Mouse (Mus musculus) bone marrow macrophage, adult 2 months (primary cell): Measurements from ENCODE around the gene Zfp213. TPM values are rescaled to one million over a fixed set of nuclear protein-coding genes. Genes with fewer than 3 reads are reported as not detected.
"Not testable (repeated sequence)": the region's sequence is repeated elsewhere in the genome, so short reads cannot be mapped to it uniquely, and the experiment has no call there.

Experiments
- H3K27ac ChIP-seq: 2 replicates; pipeline ENCODE4 v1.5.1; 2012; ENCODE audit warnings: low read depth, low read length; ENCODE audit not compliant: insufficient read depth
- H3K4me1 ChIP-seq: 2 replicates; pipeline ENCODE4 v1.6.1; 2012; ENCODE audit warnings: low read length; ENCODE audit not compliant: control insufficient read depth, insufficient read depth
- H3K4me3 ChIP-seq: 2 replicates; pipeline ENCODE4 v1.5.1; 2012; ENCODE audit warnings: mild to moderate bottlenecking, low read length, moderate library complexity; ENCODE audit not compliant: insufficient read depth
- CTCF ChIP-seq: IDR thresholded peaks from 2 replicates; pipeline ENCODE4 v1.5.1; 2012; ENCODE audit warnings: low read depth, mild to moderate bottlenecking, low read length, moderate library complexity
- POLR2A ChIP-seq: IDR thresholded peaks from 2 replicates; pipeline ENCODE4 v1.6.1; 2012; ENCODE audit warnings: mild to moderate bottlenecking, low read depth, low read length, borderline replicate concordance
- polyA plus RNA-seq: library from polyadenylated mRNA; stranded (reverse); fragments of >200 nt; gene quantifications from 2 replicates; pipeline ENCODE4 v1.2.4, GENCODE M21; 2012; ENCODE audit not compliant: missing spikeins, insufficient read depth, insufficient read length

The Zfp213 gene
- polyA plus RNA-seq, 1 experiment: 4.1 TPM

GRCm38 (mm10) chr17:23540106-23540505 is 23.9 kb downstream of the Zfp213 start:
- H3K4me3 ChIP-seq: no peak overlapping the region
- H3K4me1 ChIP-seq: peaks cover 11% of the 10 kb centered on the region
- TF ChIP-seq POLR2A: no peak
- no peak for TF ChIP-seq CTCF

GRCm38 (mm10) chr17:23539608-23540007 is 24.4 kb downstream of the Zfp213 start:
- H3K27ac ChIP-seq: no peak overlapping the region
- TF ChIP-seq POLR2A (no peak), CTCF (no peak)
- no peak overlapping the region for H3K4me3 ChIP-seq
- peaks cover 11% of the 10 kb centered on the region for H3K4me1 ChIP-seq

More at GRCm38 (mm10) chr17:23540106-23540505, 23.9 kb downstream of the Zfp213 start:
- H3K27ac ChIP-seq: no peak overlapping the region

- Histone ChIP-seq H3K27ac (no peak overlapping the region), H3K4me3 (peak overlapping the region; percentile 41), H3K4me1 (peaks cover 14% of the 10 kb centered on the region)
- no peak for TF ChIP-seq CTCF
- TF ChIP-seq POLR2A: no peak
Measured at GRCm38 (mm10) chr17:23538299-23539015, 25.6 kb downstream of the Zfp213 start.

DNA sequence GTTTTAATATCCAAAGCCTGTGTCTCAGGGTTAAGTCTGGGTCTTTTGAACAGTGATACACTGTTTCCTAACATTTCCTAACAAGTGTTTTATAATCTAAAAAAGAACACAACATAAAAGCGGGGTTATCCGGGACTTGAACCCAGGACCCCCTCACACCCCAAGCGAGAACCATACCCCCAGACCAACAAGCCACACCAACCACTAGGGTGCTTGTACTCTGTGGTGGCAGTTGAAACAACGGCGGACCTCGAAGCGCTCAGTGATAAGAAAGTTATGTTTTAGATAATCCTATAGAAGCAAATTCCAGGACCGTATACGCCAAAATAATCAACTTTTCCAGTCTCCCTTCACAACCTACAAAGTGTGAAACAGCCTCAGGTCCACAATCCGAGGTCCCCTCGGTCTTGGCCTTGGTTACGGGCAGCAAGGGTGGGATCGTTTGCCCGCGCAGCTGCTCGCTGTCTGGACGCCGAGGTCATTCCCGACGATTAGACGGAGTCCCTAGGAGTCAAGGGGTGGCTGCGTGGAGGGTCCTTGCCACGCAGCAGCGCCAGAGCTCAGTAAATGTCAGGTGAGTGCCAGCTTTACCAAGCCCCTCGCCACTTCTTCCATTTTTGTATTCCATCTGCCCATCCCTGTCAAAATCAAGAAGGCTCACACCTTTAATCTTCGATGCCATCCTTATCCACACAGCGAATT is 26.3 kb downstream of the Zfp213 start:
- no peak for TF ChIP-seq POLR2A
- TF ChIP-seq CTCF: no peak
- Histone ChIP-seq H3K4me1 (peaks cover 14% of the 10 kb centered on the region), H3K4me3 (peak overlapping the region; percentile 41), H3K27ac (no peak overlapping the region)

DNA sequence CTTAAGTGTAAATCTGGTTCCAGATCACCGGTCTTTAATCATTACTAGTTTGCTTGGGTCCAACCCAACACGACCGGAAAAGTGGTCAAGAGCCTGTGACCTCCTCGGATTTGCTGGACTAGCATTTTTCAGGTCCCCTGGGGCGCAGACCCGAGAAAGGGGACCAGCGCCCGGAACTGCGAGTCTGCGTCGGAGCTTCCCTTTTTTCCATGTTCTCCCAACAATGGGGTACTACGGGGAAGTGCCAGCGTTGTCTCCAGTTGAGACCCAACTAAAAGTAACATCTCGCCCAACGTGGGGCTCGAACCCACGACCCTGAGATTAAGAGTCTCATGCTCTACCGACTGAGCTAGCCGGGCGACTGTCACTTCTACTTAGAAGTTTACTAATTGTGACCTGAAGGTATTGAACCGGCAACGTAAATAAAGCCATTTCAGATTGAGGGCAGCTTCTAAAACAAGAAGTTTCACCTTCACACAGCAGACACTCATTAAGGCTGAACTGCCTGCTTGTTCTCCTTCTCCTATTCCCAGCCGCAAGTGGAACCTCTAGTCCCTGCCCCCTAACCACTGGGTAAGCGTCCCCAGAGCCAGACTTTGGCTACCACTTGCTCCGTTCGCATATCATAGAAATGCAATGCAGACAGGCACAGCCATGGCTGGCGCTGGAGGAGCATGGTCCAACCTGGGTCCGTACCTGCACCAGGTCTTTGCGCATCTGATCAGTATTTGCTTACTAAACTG is 28.8 kb downstream of the Zfp213 start:
- peaks cover 14% of the 10 kb centered on the region for H3K4me1 ChIP-seq
- H3K4me3 ChIP-seq: peak overlapping the region; percentile 35
- H3K27ac ChIP-seq: peak overlapping the region; percentile 25; the same call in 1 of the 2 replicates

GRCm38 (mm10) chr17:23533591-23534490 is 30.2 kb downstream of the Zfp213 start:
- H3K4me3 ChIP-seq: peak overlapping the region; percentile 44
- not testable (repeated sequence) for H3K27ac ChIP-seq
- peaks cover 14% of the 10 kb centered on the region for H3K4me1 ChIP-seq

DNA sequence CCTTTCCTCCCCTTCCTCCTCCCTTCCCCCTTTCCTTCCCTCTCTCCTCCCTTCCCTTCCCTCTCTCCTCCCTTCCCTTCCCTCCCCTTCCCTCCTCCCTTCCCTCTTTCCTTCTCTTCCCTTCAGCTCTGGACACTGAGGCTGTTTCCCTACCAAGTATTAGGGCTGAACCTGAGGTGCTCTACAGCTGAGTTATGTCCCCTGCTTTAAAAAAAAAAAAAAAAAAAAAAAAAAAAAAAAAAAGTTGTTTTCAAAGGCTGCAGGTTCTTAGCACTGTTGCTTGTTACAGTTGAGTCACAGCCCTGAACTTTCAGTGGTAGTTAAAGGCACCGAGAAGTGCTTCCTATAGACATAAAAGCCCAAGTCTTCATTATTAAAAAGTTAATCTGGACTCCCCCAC is 32.6 kb downstream of the Zfp213 start:
- H3K27ac ChIP-seq, H3K4me1 ChIP-seq, H3K4me3 ChIP-seq: not testable (repeated sequence)

DNA sequence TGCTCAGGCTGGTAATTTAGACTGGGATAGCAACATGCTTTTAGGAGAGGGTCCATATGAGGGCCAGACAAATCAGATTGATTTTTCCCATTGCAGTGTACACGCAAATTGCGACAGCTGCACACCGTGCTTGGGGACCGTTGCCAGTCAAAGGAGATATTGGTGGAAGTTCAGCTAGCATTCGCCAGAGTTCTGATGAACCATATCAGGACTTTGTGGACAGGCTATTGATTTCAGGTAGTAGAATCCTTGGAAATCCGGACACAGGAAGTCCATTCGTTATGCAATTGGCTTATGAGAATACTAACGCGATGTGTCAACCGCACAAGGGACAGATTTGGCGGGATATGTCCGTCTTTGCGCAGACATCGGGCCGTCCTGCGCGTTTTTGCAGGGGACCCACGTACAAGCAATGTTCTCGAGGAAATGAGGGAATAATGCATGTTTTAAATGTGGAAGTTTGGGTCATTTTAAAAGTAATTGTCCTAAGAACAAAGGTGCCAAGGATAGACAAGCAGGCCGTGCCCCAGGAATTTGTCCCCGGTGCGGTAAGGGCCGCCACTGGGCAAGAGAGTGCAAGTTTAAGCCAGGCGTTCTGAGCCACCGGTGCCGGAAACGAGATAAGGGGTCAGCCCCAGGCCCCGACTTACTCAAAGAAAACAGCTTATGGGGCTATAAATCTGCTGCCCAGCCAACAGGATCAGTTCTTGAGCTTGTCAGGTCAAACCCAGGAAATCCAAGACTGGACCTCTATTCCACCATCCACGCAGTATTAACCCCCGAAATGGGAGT is 40.9 kb downstream of the Zfp213 start:
- H3K27ac ChIP-seq, H3K4me1 ChIP-seq, H3K4me3 ChIP-seq: not testable (repeated sequence)

DNA sequence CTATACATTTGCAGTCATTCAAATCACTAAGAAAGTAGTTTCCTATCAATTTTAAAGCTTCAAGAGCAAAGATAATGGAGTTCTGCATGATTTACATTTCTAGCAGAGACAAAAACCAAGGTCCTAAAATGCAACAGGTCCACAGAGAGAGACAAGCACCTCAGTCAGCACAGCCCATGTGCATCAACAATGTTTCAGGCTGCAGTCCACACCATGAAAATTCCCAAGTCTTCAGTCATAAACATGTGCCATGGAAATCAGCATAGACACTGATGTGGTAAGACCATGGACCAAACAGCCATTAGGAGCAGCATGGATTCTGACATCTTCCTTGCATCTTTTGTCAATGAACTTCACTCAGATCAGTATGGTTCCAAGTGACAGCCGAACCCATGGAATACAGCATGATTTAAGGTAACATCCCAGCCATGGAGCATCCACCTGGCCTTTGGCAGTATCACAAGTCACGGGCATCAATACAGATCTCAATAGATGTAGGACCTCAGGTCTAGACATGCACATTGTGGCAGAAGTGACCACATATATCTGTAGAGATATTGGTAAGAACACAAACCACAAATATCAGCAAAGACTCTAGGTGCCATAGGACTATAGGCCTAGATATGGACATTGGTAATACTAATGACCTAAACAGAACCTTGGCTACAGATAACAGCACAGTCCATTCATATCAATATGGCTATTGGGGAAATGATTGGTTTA is 45.2 kb downstream of the Zfp213 start:
- Histone ChIP-seq H3K4me1 (no peaks in the 10 kb centered on the region), H3K4me3 (no peak overlapping the region), H3K27ac (no peak overlapping the region)
- no peak for TF ChIP-seq POLR2A
- no peak for TF ChIP-seq CTCF

Other genes starting within 250 kb of the Zfp213 start
- gene Vmn2r115, start 220.5 kb downstream of the Zfp213 start, polyA plus RNA-seq: 0.15 TPM in 1 of 2 replicates, not detected in the other
- gene Vmn2r116, start 179.6 kb downstream of the Zfp213 start, polyA plus RNA-seq: not detected in 2 replicates
- not detected in 2 replicates for gene Vmn2r117, start 84.5 kb downstream of the Zfp213 start, polyA plus RNA-seq
- 1.2 and 1.3 TPM in 2 replicates for gene Zfp13, start 35.2 kb upstream of the Zfp213 start, polyA plus RNA-seq
- gene Zscan10, start 36.6 kb upstream of the Zfp213 start, polyA plus RNA-seq: not detected in 2 replicates
- 0.38 and 0.41 TPM in 2 replicates for gene Mmp25, start 81.0 kb upstream of the Zfp213 start, polyA plus RNA-seq
- not detected in 2 replicates for gene Bicdl2, start 96.3 kb upstream of the Zfp213 start, polyA plus RNA-seq
- 101 and 118 TPM in 2 replicates for gene Hcfc1r1, start 109.4 kb upstream of the Zfp213 start, polyA plus RNA-seq
- 20.9 and 23.4 TPM in 2 replicates for gene Thoc6, start 109.6 kb upstream of the Zfp213 start, polyA plus RNA-seq
- 4.9 and 5.6 TPM in 2 replicates for gene Tnfrsf12a, start 113.2 kb upstream of the Zfp213 start, polyA plus RNA-seq
- not detected in 2 replicates for gene Cldn6, start 115.0 kb upstream of the Zfp213 start, polyA plus RNA-seq
- not detected in 2 replicates for gene Cldn9, start 119.8 kb upstream of the Zfp213 start, polyA plus RNA-seq
- gene 1520401A03Rik, start 158.5 kb upstream of the Zfp213 start, polyA plus RNA-seq: not detected in 2 replicates
- gene Pkmyt1, start 162.1 kb upstream of the Zfp213 start, polyA plus RNA-seq: 17.3 and 20.1 TPM in 2 replicates
- 13.9 TPM in 2 replicates for gene Paqr4, start 176.6 kb upstream of the Zfp213 start, polyA plus RNA-seq
- not detected in 2 replicates for gene Kremen2, start 181.6 kb upstream of the Zfp213 start, polyA plus RNA-seq
- 20.4 and 21.3 TPM in 2 replicates for gene Flywch1, start 207.4 kb upstream of the Zfp213 start, polyA plus RNA-seq
- 1.6 and 1.8 TPM in 2 replicates for gene Flywch2, start 221.8 kb upstream of the Zfp213 start, polyA plus RNA-seq
- 502 and 543 TPM in 2 replicates for gene Srrm2, start 226.3 kb upstream of the Zfp213 start, polyA plus RNA-seq